Mouse (Mus musculus) liver, embryonic 15.5 days (tissue): ENCODE data around the gene Mul1. TPM values are rescaled to one million over a fixed set of nuclear protein-coding genes. Genes with fewer than 3 reads are reported as not detected.

Experiments
- ATAC-seq: fragments of 200-750 bp; cut with Nextera tagmentation; 2 replicates; pipeline ENCODE4 v1.8.0; 2017; ENCODE audit warnings: moderate number of reproducible peaks, mild to moderate bottlenecking, moderate library complexity; ENCODE audit not compliant: insufficient read depth
- H3K27ac ChIP-seq: fragments of 300-500 bp; sonication (generic); replicated peaks from 2 replicates; pipeline ENCODE4 v1.5.1; 2015; ENCODE audit warnings: mild to moderate bottlenecking, inconsistent platforms
- H3K27me3 ChIP-seq: fragments of 300-500 bp; sonication (generic); 2 replicates; pipeline ENCODE4 v1.6.1; 2015; ENCODE audit warnings: mild to moderate bottlenecking, inconsistent platforms
- H3K36me3 ChIP-seq: fragments of 300-500 bp; sonication (generic); replicated peaks from 2 replicates; pipeline ENCODE4 v1.6.1; 2015; ENCODE audit warnings: moderate library complexity, mild to moderate bottlenecking, inconsistent platforms
- H3K4me1 ChIP-seq: fragments of 300-500 bp; sonication (generic); replicated peaks from 2 replicates; pipeline ENCODE4 v1.6.1; 2015; ENCODE audit warnings: inconsistent platforms
- H3K4me2 ChIP-seq: fragments of 300-500 bp; sonication (generic); 2 replicates; pipeline ENCODE4 v1.6.1; 2015; ENCODE audit warnings: moderate library complexity, mild to moderate bottlenecking, inconsistent platforms
- H3K4me3 ChIP-seq: fragments of 300-500 bp; sonication (generic); replicated peaks from 2 replicates; pipeline ENCODE4 v1.5.1; 2015; ENCODE audit warnings: mild to moderate bottlenecking, inconsistent platforms
- H3K9ac ChIP-seq: fragments of 300-500 bp; sonication (generic); 2 replicates; pipeline ENCODE4 v1.6.1; 2015; ENCODE audit warnings: moderate library complexity, mild to moderate bottlenecking, inconsistent platforms
- H3K9me3 ChIP-seq: fragments of 300-500 bp; sonication (generic); replicated peaks from 2 replicates; pipeline ENCODE4 v1.6.1; 2016; ENCODE audit warnings: inconsistent platforms
- WGBS: fragments of 180-500 bp; shearing (Covaris S2); methylation state at CpG from one replicate; pipeline ENCODE4 v1.1.7; 2015; ENCODE audit warnings: mixed read lengths; ENCODE audit not compliant: insufficient replicate concordance; 5-methylcytosine and 5-hydroxymethylcytosine counted together
- polyA plus RNA-seq: library from polyadenylated mRNA; unstranded; fragments of >200 nt; fragmentation: Nextera tagmentation; extraction: Ambion mirVana; gene quantifications from 2 replicates; pipeline ENCODE4 v1.2.1, GENCODE M21; 2015

Mul1 gene
- polyA plus RNA-seq, 1 experiment from 2014 or later: 8.6 TPM

GRCm38 (mm10) chr4:138455141-138455955 is 20.9 kb downstream of the Mul1 start:
- H3K27ac ChIP-seq: peak overlapping the region; percentile 65
- 2% methylated on average over 58 of the region's 58 CpGs for WGBS
- peak overlapping the region; percentile 48 for H3K9ac ChIP-seq
- no peak for ATAC-seq
- peaks cover 6% of the 10 kb centered on the region for H3K4me1 ChIP-seq
- peak overlapping the region; percentile 58 for H3K4me3 ChIP-seq
- no peaks in the 10 kb centered on the region for H3K9me3 ChIP-seq
- H3K36me3 ChIP-seq: no peaks in the 10 kb centered on the region
- peak overlapping the region; percentile 58 for H3K4me2 ChIP-seq
- H3K27me3 ChIP-seq: peaks cover 97% of the 10 kb centered on the region

- Histone ChIP-seq H3K9ac (peak overlapping the region; percentile 48; the same call in 1 of the 2 replicates), H3K36me3 (no peaks in the 10 kb centered on the region), H3K4me1 (peaks cover 8% of the 10 kb centered on the region), H3K4me2 (peak overlapping the region; percentile 58), H3K9me3 (no peaks in the 10 kb centered on the region), H3K4me3 (peak overlapping the region; percentile 58), H3K27ac (peak overlapping the region; percentile 45; the same call in 1 of the 2 replicates), H3K27me3 (peaks cover 93% of the 10 kb centered on the region)
- ATAC-seq: no peak
- 2% methylated on average over 17 of the region's 17 CpGs for WGBS
Observed at GRCm38 (mm10) chr4:138455956-138456341, 21.5 kb downstream of the Mul1 start.

GRCm38 (mm10) chr4:138456536-138456935 is 22.1 kb downstream of the Mul1 start:
- Histone ChIP-seq H3K9ac (0 out of 2 replicates have a peak overlapping the region, but pooled peaks have one; percentile 48), H3K27ac (0 out of 2 replicates have a peak overlapping the region, but pooled peaks have one; percentile 45), H3K36me3 (no peaks in the 10 kb centered on the region), H3K4me2 (peak overlapping the region; percentile 58), H3K4me1 (peaks cover 13% of the 10 kb centered on the region), H3K27me3 (peaks cover 91% of the 10 kb centered on the region), H3K4me3 (peak overlapping the region; percentile 58), H3K9me3 (no peaks in the 10 kb centered on the region)
- ATAC-seq: no peak
- WGBS: 4% methylated on average over 8 of the region's 8 CpGs

GRCm38 (mm10) chr4:138457091-138457490 is 22.6 kb downstream of the Mul1 start:
- no peak overlapping the region for H3K4me2 ChIP-seq

GRCm38 (mm10) chr4:138458171-138458570 is 23.7 kb downstream of the Mul1 start:
- H3K4me1 ChIP-seq: peaks cover 18% of the 10 kb centered on the region
- no peaks in the 10 kb centered on the region for H3K9me3 ChIP-seq
- ATAC-seq: no peak
- no peak overlapping the region for H3K9ac ChIP-seq
- H3K36me3 ChIP-seq: no peaks in the 10 kb centered on the region
- no peak overlapping the region for H3K27ac ChIP-seq
- H3K4me3 ChIP-seq: no peak overlapping the region
- H3K27me3 ChIP-seq: peaks cover 89% of the 10 kb centered on the region
- H3K4me2 ChIP-seq: no peak overlapping the region
- WGBS: 56% methylated on average over 7 of the region's 7 CpGs

More at GRCm38 (mm10) chr4:138457091-138457490, 22.6 kb downstream of the Mul1 start:
- Histone ChIP-seq H3K4me1 (peaks cover 13% of the 10 kb centered on the region), H3K9ac (no peak overlapping the region), H3K27me3 (peaks cover 89% of the 10 kb centered on the region), H3K27ac (0 out of 2 replicates have a peak overlapping the region, but pooled peaks have one; percentile 26), H3K4me3 (no peak overlapping the region), H3K9me3 (no peaks in the 10 kb centered on the region), H3K36me3 (no peaks in the 10 kb centered on the region)
- ATAC-seq: no peak
- WGBS: 28% methylated on average over 4 of the region's 4 CpGs

- H3K27ac ChIP-seq: no peak overlapping the region
- H3K36me3 ChIP-seq: no peaks in the 10 kb centered on the region
- no peak overlapping the region for H3K4me3 ChIP-seq
- no peak for ATAC-seq
- H3K9me3 ChIP-seq: no peaks in the 10 kb centered on the region
- 40% methylated on average over 5 of the region's 5 CpGs for WGBS
- no peak overlapping the region for H3K9ac ChIP-seq
- H3K4me1 ChIP-seq: peaks cover 20% of the 10 kb centered on the region
- peak overlapping the region; percentile 34 for H3K4me2 ChIP-seq
- H3K27me3 ChIP-seq: peaks cover 89% of the 10 kb centered on the region
Observed at GRCm38 (mm10) chr4:138458735-138459440, 24.4 kb downstream of the Mul1 start.

- Histone ChIP-seq H3K27ac (no peak overlapping the region), H3K9ac (no peak overlapping the region), H3K4me2 (peak overlapping the region; percentile 34), H3K4me1 (peaks cover 25% of the 10 kb centered on the region), H3K4me3 (no peak overlapping the region), H3K9me3 (no peaks in the 10 kb centered on the region), H3K27me3 (peaks cover 89% of the 10 kb centered on the region), H3K36me3 (no peaks in the 10 kb centered on the region)
- 56% methylated on average over 6 of the region's 6 CpGs for WGBS
- ATAC-seq: peak; percentile 32
Observed at GRCm38 (mm10) chr4:138459775-138460174, 25.3 kb downstream of the Mul1 start.

- no peak overlapping the region for H3K4me3 ChIP-seq
- H3K27ac ChIP-seq: peak overlapping the region; percentile 38; the same call in 1 of the 2 replicates
- peaks cover 89% of the 10 kb centered on the region for H3K27me3 ChIP-seq
- WGBS: 14% methylated on average over 9 of the region's 9 CpGs
- no peak for ATAC-seq
- no peaks in the 10 kb centered on the region for H3K36me3 ChIP-seq
- H3K9me3 ChIP-seq: no peaks in the 10 kb centered on the region
- H3K9ac ChIP-seq: no peak overlapping the region
- H3K4me1 ChIP-seq: peaks cover 28% of the 10 kb centered on the region
- no peak overlapping the region for H3K4me2 ChIP-seq
Observed at GRCm38 (mm10) chr4:138460910-138461309, 26.4 kb downstream of the Mul1 start.

GRCm38 (mm10) chr4:138461471-138461870 is 27.0 kb downstream of the Mul1 start:
- no peak for ATAC-seq
- Histone ChIP-seq H3K9ac (no peak overlapping the region), H3K4me3 (no peak overlapping the region), H3K36me3 (no peaks in the 10 kb centered on the region), H3K27ac (no peak overlapping the region), H3K27me3 (peaks cover 89% of the 10 kb centered on the region), H3K4me2 (no peak overlapping the region), H3K4me1 (peaks cover 28% of the 10 kb centered on the region), H3K9me3 (no peaks in the 10 kb centered on the region)
- WGBS: 78% methylated on average over 5 of the region's 5 CpGs

- peaks cover 28% of the 10 kb centered on the region for H3K4me1 ChIP-seq
- H3K27ac ChIP-seq: peak overlapping the region; percentile 66
- H3K9me3 ChIP-seq: no peaks in the 10 kb centered on the region
- no peaks in the 10 kb centered on the region for H3K36me3 ChIP-seq
- no peak for ATAC-seq
- peak overlapping the region; percentile 39 for H3K4me2 ChIP-seq
- H3K27me3 ChIP-seq: peaks cover 81% of the 10 kb centered on the region
- no peak overlapping the region for H3K9ac ChIP-seq
- no peak overlapping the region for H3K4me3 ChIP-seq
- WGBS: 4% methylated on average over 11 of the region's 11 CpGs
Observed at GRCm38 (mm10) chr4:138462971-138463831, 28.7 kb downstream of the Mul1 start.
